Mouse (Mus musculus): ENCODE data around the gene Chrnd. TPM values are rescaled to one million over a fixed set of nuclear protein-coding genes. Genes with fewer than 3 reads are reported as not detected.

Chrnd gene
- polyA plus RNA-seq, 1 experiment from 2014 or later = not detected

DNA sequence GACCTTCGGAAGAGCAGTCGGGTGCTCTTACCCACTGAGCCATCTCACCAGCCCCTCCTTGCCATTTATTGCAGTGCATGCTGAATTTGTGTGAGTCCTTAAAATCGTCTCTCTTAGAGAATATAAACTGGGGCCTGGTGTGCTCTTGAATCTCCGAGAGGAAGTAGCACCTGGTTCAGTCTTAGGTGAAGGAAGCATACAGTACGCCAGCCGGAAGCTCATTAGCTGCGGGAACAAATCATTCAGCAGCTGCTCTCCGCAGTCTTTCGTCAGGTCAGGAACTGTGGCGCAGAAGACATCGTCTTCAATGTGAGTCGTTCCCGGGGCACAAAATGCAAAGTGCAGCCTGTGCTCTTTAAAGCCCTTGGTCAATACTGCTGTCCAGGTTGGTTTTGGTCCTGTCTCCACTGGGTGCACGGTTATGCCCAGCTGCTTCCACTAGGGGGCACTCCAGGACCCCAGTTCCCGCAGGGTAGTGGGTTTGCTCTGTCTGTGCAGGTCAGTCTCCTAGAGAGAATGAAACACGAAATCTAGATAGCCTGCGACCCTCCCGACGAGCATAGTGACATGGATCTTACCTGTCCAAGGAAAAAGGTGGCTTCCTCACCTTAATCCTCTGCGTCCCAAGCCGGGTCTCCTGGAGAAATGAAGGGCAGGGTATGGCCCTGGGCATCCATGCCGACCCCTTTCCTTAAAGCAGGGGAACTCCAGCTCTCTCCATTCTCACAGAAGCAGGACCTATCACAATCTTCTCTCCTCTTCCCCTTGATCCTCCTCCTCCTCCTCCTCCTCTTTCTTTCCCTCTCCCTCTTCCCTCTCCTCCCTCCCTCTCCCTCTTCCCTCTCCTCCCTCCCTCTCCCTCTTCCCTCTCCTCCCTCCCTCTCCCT lies 55.8 kb downstream of the Chrnd start:
- H3K4me1 ChIP-seq (replicated peaks) = 0 out of 2 replicates have a peak, but pooled peaks cover 6% of the 10 kb centered on the region
- WGBS = 29% methylated on average over 22 of the region's 22 CpGs
- peak overlapping the region; percentile 26 for H3K4me2 ChIP-seq (replicated peaks)
- H3K36me3 ChIP-seq = no peaks in the 10 kb centered on the region
- no peaks in the 10 kb centered on the region for H3K27me3 ChIP-seq
- H3K9me3 ChIP-seq = no peaks in the 10 kb centered on the region
- H3K27ac ChIP-seq = no peak overlapping the region
- no peak overlapping the region for H3K4me3 ChIP-seq (replicated peaks)
- H3K9ac ChIP-seq (replicated peaks) = no peak overlapping the region
- ATAC-seq = peak; percentile 93

Other genes starting within 250 kb of the Chrnd start
- gene Alppl2, start 100.7 kb upstream of the Chrnd start, polyA plus RNA-seq (2015; fragmentation: Nextera tagmentation; extraction: Ambion mirVana) = not detected in 2 replicates
- gene Alpi, start 89.0 kb upstream of the Chrnd start, polyA plus RNA-seq (2015; fragmentation: Nextera tagmentation; extraction: Ambion mirVana) = 0.08 TPM in 1 of 2 replicates, not detected in the other
- not detected in 2 replicates for gene Akp3, start 65.6 kb upstream of the Chrnd start, polyA plus RNA-seq (2015; fragmentation: Nextera tagmentation; extraction: Ambion mirVana)
- 12.8 and 15.0 TPM in 2 replicates for gene Ecel1, start 34.1 kb upstream of the Chrnd start, polyA plus RNA-seq (2015; fragmentation: Nextera tagmentation; extraction: Ambion mirVana)
- gene Prss56, start 7.3 kb upstream of the Chrnd start, polyA plus RNA-seq (2015; fragmentation: Nextera tagmentation; extraction: Ambion mirVana) = 0.12 TPM in 1 of 2 replicates, not detected in the other
- not detected in 2 replicates for gene Chrng, start 14.1 kb downstream of the Chrnd start, polyA plus RNA-seq (2015; fragmentation: Nextera tagmentation; extraction: Ambion mirVana)
- gene Eif4e2, start 23.3 kb downstream of the Chrnd start, polyA plus RNA-seq (2015; fragmentation: Nextera tagmentation; extraction: Ambion mirVana) = 110 TPM in 2 replicates
- gene Efhd1, start 73.8 kb downstream of the Chrnd start, polyA plus RNA-seq (2015; fragmentation: Nextera tagmentation; extraction: Ambion mirVana) = 0.51 and 1.0 TPM in 2 replicates
- 70.6 and 74.5 TPM in 2 replicates for gene Gigyf2, start 136.4 kb downstream of the Chrnd start, polyA plus RNA-seq (2015; fragmentation: Nextera tagmentation; extraction: Ambion mirVana)
- gene Kcnj13, start 204.1 kb downstream of the Chrnd start, polyA plus RNA-seq (2015; fragmentation: Nextera tagmentation; extraction: Ambion mirVana) = 2.2 and 4.1 TPM in 2 replicates

All from midbrain, embryonic 13.5 days (tissue).